Mouse (Mus musculus): ENCODE measurements around the gene Numbl.

- TF ChIP-seq MAFK (IDR thresholded peaks at IDR 0.05; ENCODE audit: insufficient read depth, low read depth, low read length) (no peak), HCFC1 (IDR thresholded peaks at IDR 0.05; ENCODE audit: borderline replicate concordance, insufficient read depth, low read length) (no peak)
These were observed 30.5 kb downstream of the Numbl start for GRCm38 (mm10) chr7:27288732-27289131.
